Mouse (Mus musculus) layer of hippocampus, postnatal 25 days (tissue): ENCODE data around the gene Tsku. TPM values are rescaled to one million over a fixed set of nuclear protein-coding genes. Genes with fewer than 3 reads are reported as not detected.

ENCODE experiments used
- DNase-seq, 2 experiments: peaks; one replicate each; pipeline ENCODE4 v3.0.0; 2022; ENCODE audit warnings: mixed read lengths in 2 of 2, low spot score in 1 of 2; ENCODE audit errors: extremely low spot score in 1 of 2
- total RNA-seq, 2 experiments: library from RNA; stranded (reverse); gene quantifications; 2 replicates each; pipeline ENCODE4 v1.2.3; 2021

Tsku gene
- total RNA-seq, result 1 to 10 TPM; 2.3 to 2.6 TPM

DNA sequence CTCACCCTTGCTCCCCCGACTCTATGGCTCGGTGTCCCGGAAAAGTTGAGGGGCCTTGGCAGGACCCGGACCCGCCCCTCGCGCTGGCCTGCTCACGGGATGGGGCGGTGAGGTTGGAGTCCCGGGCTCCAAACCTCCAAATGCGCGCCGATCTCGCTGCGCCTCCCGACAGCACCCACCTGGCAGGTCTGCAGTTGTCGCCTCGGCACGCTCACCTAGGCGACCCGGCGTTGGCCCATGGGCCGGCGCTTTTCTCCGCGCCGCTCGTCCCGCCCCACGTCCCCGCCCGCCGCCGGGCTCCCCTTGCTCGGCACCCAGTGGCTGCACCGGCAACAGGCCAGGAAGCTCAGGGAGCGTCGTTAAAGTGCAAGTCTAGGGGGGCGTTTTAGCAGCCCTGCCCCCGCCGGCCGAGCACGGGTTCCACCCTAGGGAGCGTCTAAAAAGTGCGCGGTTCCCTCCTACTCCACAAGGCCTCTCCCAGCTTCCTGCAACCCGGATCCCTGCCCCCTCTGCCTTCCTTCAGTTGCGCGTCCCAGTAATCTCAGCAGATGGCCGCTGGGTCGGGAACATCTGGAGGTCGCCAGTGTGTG, at the start of gene Tsku:
Tsku (minus strand) TSS at position 266 of the 590 bp plus-strand sequence.
- DNase-seq, result peak; percentile 66 to 73

DNA sequence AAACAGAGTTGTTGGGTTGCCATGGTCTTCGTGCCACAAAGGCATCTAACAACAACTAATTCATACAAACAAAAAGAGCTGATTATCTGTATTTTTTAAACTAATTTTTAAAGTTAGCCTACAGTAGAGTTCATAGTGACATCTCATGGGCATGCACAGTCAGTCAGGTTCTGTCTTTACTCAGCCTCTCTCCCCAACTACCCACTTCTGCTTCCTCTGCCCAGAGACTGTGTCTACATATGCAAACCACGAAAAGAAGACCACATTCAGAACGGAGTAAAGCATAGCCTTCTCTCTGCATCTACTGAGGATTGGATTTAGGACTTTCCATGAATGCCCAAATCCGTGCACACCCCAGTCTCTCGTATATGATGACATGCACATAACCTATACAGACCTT, 46.5 kb upstream of the Tsku start:
- no peak for DNase-seq

DNA sequence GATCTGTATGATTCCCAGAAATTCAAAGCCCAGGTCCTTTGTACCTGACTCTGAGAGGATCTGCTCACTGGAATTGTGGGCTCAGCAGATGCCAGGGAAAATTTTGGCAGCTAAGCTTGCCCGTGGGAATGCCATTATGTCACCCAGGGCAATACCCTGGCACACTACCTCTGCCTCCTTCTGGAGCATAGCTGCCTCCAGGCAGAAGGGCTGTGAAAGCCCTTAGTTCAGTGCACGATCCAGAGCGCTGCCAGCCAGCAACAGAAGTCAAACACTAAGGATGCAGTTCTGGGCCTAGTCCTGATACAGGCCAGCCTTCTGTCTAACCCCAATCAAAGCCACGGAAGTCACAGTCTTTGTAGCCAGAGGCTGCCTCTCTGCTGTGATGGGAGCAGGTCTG, 42.9 kb upstream of the Tsku start:
- DNase-seq, result no peak

DNA sequence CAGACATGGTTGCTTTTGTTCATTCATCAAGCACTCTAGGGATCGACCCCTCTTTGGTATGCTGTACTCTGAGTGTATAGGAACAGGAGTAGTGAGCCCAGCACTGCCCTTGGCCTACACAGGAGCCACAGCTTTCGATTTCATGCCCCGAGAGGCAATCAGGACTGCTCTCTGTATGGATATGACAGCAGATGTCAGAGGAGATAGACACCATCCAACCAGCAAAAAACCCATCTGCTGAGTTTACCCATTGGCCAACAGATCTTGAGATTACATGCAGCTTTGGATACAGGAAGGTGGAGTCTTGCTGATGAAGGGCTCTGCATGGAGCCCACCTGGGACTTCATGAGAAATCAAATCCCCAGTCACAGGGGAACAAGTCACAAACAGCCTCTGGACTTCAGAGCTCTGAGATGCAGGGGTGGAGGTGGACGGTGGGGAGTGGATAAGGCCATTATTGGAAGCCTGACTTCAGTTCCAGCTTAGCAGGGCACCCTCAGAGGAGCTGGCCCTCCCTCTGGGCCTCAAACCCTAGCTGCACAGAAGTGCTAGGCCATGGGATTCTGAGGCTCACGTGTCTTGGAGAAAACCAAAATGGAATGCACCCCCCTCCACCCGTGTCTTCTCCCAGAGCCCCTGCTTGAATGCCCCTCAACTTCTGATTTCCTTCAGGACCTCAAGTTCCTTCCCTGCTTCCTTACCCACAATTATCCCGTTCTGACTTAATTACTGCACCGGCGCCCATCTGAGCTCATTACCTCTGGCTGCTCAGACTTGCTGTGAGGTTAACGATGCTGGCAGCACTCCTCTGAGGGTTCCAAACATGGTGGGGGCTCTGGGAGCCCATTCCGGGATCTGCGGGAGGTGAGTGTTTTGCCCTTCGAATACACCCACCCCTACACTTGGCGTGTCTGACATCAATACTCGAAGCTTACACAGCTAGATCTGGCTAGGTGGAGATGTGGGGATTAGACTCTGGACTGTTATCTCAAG, 41.8 kb upstream of the Tsku start:
- DNase-seq, result no peak

DNA sequence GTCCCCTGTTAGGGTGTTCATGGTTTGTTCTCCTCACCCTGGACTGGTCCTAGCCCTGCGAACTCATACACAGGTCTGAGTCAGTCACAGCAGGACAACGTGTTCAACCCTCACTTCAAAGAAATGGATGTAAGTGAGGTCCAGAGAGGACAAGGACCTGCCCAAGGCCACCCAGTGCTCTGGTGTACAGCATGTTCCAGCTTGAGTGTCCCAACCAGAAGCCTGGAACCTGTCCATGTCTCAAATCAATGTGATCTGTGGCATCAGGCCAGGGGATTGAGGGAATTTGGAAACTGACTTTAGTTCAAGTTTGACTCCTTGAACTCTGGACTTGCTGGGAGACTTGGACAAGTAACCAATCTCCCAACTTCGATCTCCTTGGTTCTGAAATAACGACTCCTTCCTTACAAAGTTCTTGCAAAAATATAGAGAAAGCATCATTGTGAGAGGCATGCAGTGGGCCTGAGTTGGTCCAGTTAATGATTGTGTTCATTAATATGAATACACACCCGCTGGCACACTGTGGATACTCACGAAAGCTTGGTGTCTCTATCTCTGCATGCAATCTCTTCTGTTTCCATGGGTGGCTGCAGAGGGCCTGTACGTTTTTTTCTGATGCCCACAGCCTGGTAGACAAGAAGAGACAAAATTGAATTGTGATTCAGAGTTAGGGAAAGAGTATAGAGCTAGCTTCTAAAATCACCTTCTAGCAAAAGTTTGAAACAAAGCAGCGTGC, 31.5 kb upstream of the Tsku start:
- no peak for DNase-seq

DNA sequence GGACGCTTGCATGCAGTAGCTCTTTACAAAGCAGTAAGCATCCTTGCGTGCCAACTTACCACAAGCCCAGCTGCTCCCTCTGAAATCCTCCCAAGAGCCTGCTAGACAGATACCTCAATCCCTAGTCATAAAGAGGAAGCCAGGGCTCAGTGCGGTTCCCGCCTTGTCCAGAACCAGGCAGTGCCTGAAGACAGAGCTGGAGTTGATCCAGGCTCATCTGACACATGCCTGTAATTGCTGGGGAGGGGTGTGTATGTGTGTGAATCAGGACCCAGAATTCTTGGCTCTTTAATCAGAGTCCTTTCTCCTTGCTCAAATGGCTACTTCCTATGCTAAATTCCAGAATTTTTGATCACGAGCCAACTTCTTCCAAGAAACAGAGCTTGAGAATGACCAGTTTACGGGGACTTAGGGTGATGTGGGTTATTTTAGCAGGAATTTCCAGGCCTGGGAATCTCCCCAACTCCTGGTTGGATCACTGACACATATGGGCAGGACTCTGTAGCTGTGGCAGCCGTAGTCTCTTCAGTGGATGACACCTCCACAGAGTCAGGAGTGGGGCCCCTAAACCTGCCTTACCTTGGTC, 30.3 kb upstream of the Tsku start:
- no peak for DNase-seq

DNA sequence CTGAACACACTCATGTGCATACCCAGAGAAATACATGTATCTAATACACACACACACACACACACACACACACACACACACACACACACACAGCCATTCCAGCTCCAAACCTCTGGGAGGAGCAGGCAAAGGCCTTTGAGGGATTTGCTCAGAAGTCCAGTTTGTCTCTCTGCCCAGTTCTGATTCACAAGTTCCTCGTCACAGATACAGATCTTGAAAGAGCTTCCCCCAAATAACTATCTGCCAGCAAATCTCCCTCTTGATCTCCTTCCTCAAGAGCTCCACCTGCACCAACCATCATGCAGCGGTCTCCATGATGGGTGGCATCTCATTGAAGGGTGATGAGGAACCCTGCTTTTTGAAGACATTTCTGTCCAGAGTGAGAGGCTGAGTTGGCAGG, 29.4 kb upstream of the Tsku start:
- no peak for DNase-seq

DNA sequence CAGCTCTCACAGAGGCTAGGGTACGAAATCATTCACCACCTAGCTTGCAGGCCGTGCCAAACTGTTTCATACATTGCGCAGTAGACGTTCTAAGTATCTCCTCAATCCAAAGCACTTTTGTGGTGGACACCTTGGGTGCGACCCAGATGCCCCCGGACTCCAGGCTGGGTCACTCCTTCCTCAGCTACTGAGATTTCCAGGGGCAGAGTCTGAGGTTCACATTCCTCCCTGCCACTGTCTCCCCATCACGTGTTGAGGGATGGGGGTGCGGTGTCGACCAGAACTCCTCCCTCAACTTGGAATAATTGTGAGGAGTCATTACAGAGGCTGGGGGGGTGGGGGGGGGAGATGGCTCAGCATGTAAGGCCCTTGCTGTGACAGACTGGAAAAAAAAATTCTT, 28.5 kb upstream of the Tsku start:
- no peak for DNase-seq

DNA sequence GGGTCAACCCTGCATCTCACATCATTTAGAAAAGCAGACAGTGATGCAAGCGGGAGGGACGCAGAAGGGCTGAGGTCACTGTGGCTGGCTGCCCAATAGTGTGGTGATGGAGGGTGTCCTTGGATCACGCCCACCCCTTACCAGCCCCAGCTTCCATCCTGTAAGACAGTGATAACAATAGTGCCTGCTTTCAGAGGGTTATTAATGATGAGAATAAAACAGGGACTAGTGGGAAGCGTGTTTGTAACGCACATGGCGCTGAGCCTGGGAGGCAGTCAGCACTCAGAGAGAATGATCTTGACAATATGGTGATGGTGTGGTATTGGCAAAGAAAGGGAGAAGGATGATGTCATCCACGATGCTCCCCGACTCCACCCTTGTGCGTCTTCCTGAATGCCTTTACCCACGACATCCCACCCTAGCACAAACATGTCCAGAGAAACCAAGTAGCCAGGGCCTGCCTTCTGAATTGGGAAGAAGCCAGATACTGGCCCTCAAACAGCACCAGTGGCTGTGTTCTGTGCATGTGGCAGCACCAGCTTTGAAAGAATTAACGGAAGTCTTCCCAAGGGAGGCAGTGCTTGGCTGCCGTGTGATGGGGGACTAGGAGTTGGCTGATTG, 27.9 kb upstream of the Tsku start:
- peak in 1 of 2 experiments; percentile 24 for DNase-seq

DNA sequence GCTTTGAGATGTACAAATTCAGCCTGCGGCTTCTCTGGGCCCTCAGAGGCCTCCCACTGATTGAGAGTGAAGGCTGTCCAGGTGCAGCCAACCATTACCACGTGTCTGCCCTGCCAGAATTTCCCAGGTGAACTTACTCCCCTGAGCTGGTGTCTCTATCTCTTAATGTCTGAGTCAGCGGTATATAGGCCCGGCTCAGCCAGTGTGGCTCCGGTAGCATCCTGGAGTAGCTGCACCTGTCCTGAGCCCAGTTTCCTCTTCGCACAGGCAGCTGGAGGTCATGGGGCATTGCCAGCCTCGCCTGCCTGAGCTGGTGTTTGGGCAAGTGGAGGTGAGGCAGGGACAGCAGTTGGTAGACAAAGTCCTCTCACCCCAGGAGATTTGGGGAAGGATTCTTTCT, 26.1 kb upstream of the Tsku start:
- DNase-seq, result no peak

DNA sequence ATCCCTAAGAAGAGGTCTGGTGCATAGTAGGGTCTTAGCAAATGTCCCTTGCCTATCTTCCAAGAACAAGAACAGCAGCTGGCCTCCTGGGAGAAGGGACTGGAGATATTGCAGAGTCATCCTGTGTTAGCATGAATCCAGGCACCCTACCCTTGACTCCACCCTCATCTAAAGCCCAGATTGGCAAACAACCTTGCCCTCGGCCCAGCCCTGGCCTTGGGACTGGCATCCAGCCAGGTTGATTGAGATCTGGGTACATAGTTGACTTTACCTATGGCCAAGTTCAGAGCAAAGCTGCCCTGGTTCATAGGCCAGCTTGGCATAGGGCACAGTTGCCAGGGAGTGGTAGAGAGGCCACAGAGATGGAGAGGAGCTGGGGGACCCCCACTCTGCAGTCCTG, 24.0 kb upstream of the Tsku start:
- DNase-seq, result no peak

DNA sequence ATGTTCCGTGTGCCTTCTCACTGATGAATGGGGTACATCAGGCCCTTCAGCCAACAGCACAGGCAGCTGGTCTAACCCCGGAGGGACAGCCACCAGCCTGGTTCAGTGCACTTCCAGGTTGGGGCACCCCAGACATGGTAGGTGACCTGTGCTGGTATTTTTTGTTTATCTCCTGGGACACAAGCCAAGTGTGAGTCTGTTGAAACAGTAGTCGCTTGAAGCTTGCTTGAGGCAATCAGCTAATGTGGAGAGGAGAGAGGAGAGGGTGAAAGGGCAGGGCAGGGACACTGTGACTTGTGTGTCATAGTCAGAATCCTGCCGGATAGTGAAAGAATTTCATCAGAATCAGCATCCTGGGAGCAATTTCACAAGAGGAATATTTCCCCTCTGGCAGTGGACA, 22.2 kb upstream of the Tsku start:
- no peak for DNase-seq

DNA sequence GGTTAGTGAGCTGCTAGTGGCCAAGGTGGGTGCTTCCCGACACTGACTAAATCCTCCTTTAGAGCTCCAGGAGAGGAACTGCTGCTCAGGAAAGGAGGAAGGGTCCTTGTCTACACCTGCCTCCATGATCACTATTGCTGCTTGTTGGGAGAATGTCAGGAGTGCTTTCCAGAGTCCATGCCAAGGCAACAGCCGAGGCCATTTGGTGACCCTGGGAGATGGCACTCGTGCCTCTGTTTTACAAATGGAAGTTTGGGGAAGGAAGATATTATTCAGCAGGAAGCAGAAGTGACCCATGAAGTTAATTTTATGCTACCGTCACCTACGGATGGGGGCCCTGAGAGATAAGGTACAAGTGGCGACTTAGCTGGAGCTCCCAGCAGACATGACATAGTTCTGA, 21.7 kb upstream of the Tsku start:
- no peak for DNase-seq

DNA sequence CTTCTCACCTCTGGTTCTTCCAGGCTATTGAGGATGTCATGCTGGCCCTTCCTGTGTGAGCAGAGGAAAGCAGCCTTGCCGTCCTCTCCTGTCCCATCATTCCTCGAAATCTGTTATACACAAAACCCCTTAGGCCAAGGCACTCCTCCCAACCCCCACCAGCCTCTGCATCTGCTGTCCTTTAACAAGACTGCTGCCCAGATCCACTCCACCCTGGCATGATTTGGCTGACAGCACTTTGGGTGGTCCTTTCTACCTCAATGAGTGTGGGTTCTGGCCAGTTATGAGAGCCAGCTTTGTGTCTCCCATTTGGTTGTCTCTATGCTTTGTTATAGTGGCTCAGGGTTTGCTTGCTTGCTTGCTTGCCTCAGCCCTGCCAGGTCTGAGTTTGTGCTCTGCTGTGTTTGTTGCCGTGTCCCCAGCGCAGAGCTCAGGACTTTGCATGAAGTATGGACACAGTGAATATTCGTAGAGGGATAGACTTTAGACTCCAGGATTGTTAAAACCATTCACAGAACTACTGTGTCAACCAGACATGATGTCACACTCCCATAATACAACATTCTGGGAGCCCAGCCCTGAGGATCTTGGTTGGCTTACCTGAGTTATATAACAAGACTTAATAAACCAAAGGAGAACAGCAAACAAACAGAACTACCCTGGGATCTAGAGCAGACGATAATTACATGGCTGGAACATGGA, 19.2 kb upstream of the Tsku start:
- DNase-seq, result no peak

DNA sequence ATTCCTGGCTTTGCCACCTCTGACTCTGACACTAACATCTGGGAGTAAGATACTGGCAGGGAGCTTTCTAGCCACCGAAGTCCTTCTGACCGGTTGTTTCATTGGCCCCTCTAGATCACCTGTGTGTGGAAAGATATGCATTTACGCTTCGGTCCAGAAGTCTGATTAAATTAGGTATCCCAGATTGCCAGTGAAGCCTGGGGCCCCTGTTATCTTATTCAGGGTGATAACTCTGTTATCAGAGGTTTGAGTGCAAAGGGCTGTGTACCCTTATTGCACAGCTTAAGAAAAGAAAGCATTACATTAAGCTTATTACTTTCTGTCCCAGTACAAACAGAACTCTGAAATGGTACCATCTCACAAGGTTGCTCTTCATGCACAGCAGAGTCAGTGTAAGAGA, 18.1 kb upstream of the Tsku start:
- DNase-seq, result no peak

DNA sequence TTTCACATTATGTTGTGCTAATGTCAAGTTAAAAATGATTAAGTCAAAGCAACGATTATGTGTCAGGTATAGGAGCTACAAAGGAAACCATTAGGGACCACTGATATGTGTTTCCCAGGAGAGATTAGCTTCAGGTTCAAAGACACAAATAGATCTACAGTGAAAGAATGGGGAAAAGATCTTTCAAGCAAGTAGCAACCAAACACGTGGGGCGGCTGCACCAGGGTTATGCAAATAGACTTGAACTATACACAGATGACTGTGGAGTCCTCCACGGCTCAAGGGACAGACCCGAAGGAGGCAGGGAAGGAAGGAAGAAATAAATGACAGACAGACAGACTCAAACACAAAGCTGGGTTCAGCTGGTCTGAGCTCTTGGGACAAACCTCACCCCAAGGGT, 16.1 kb upstream of the Tsku start:
- DNase-seq, result no peak

DNA sequence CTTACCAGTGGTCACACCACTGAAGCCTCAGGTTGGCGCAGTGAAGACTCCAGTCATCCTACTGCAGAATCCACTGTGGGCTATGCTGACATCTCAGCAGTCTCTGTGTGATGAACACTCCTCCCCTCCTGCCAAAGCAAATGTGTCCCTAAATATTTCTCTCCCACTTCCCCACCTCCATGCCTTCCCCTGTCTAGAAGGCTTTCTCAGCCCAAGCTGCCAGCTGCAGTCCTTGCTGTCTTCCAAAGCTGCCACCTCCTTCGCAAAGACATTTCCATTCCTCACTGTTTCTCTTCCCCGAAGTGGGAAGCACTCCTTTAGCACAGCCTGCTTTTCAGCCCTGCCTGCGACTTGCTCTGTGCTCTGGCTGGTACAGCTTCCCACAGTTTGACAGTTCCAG, 10.0 kb upstream of the Tsku start:
- no peak for DNase-seq

DNA sequence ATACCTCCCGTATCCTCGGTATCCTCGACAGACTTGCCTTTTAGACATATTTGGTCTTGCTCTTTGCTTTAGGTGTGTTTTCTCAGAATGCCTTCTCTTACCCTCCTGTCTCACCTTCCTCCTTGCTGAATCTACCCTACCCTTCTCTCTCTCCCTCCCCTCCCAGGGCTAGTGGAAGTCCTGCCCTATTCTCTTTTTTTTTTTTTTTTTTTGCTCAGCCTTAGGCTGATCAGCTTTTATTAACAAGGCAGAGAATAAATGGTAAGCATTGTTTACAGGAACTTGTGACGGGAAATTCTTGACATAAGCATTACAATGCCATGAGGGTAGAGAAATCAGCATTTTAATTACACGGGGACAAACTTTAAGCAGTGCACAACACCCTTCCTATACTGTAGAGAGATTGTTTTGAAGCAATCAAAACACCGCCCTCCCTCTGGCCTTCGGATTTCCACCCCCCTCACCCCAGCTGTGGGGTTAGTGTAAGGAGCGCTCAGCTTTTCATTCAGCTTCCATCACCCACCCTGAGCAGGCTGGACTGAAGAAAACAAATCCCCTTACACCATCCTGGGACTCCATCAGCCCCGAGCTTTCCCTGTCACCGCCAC, 8.7 kb upstream of the Tsku start:
- no peak for DNase-seq

DNA sequence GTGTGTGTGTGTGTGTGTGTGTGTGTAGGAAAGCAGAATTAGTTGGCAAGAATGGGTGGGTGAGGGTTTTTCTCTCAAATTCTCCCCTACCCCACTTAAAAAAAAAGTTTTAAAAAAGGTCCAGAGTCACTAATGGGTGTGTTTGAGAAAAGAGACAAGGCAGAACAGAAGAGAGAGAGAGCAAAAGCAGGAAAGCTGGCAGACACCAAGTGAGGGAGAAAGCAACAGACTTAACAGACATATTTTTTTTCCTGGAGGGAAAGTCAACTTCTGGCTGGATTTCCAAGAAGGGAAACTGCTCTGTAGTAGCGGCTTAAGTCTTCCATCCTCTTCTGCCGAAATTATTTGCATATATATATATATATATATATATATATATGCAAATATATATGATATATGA, 534 bp upstream of the Tsku start:
- DNase-seq, result no peak

DNA sequence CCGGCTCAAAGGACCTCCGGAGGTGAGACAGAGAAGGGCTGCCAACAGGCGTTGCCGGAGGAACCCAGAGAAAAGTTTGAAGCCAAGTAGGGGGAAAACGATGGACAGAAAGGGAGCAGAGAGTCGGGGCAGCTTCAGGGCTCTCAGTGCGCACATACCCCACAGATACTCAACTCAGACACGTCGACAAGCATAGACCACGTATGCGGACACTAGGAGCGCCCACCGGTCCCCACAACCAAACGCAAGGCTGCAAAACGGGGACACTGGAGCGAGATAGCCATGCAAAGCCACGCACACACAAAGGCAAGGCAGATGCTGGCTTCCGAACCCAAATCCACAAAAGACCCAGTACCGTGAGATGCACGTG, 522 bp downstream of the Tsku start:
- DNase-seq, result no peak
